Comparison of ENCODE assay signal across 19 mouse cellular contexts in genomic region chr2:116818550-116818949, GRCm38 (mm10). TPM values are rescaled to one million over a fixed set of nuclear protein-coding genes. Genes with fewer than 3 reads are reported as not detected.
DNase-seq lines count a peak whose midpoint lies in the region; ATAC-seq and TF ChIP-seq lines count a peak whose summit lies in the region.
"Had no signal": no experiment of that assay in that cellular context is flagged by ENCODE, and none has a peak within 500 bp of the region (broad histone marks: within the 10 kb centered on the region; RNA-seq: fewer than 3 reads in every experiment).

No protein-coding gene starts in this region.

- WGBS in embryonic facial prominence, embryonic 14.5 days = 37% methylated on average over 2 of the region's 2 CpGs
- WGBS in embryonic facial prominence, embryonic 10.5 days = 61% methylated on average over 2 of the region's 2 CpGs
- 17% methylated on average over 2 of the region's 2 CpGs for WGBS in heart, embryonic 15.5 days
- WGBS in lung, embryonic 16.5 days = 32% methylated on average over 2 of the region's 2 CpGs
- 36% methylated on average over 2 of the region's 2 CpGs for WGBS in olfactory bulb, adult 2 months

- no peak for TF ChIP-seq CTCF in olfactory bulb, adult 2 months (IDR thresholded peaks at IDR 0.05; ENCODE audit: insufficient read depth, low read depth, low read length)

- ATAC-seq in embryonic facial prominence, embryonic 14.5 days (ENCODE audit: low read depth) = no peak
- ATAC-seq in heart, embryonic 15.5 days (replicated peaks; ENCODE audit: insufficient number of reproducible peaks, insufficient read depth, low FRiP score, low read depth) = peak; percentile 73; the same call in 1 of the 2 replicates
- 0 out of 2 replicates have a peak, but pooled peaks have one; percentile 28 for ATAC-seq in lung, embryonic 16.5 days (ENCODE audit: low read depth)

- H3K27me3 ChIP-seq in embryonic facial prominence, embryonic 14.5 days (replicated peaks; ENCODE audit: control insufficient read depth, insufficient read depth, low read length) = no peaks in the 10 kb centered on the region
- 0 out of 2 replicates have a peak, but pooled peaks cover 15% of the 10 kb centered on the region for H3K27me3 ChIP-seq in embryonic facial prominence, embryonic 10.5 days (replicated peaks; ENCODE audit: low read depth, poor library complexity, severe bottlenecking)
- H3K27me3 ChIP-seq in heart, embryonic 15.5 days = no peaks in the 10 kb centered on the region
- no peaks in the 10 kb centered on the region for H3K27me3 ChIP-seq in lung, embryonic 16.5 days (ENCODE audit: control insufficient read depth, insufficient read depth, low read depth, low read length)
- H3K27me3 ChIP-seq: embryonic facial prominence, embryonic 15.5 days had no signal

- no peaks in the 10 kb centered on the region for H3K9me3 ChIP-seq in embryonic facial prominence, embryonic 14.5 days (ENCODE audit: control insufficient read depth, low read length)
- no peaks in the 10 kb centered on the region for H3K9me3 ChIP-seq in embryonic facial prominence, embryonic 10.5 days
- H3K9me3 ChIP-seq in heart, embryonic 15.5 days (replicated peaks) = no peaks in the 10 kb centered on the region
- H3K9me3 ChIP-seq in lung, embryonic 16.5 days (ENCODE audit: control insufficient read depth, low read length) = no peaks in the 10 kb centered on the region
- H3K9me3 ChIP-seq: embryonic facial prominence, embryonic 15.5 days; limb, embryonic 12.5 days had no signal

- H3K27ac ChIP-seq in embryonic facial prominence, embryonic 14.5 days (replicated peaks; ENCODE audit: low read depth, low read length) = no peak overlapping the region
- no peak overlapping the region for H3K27ac ChIP-seq in embryonic facial prominence, embryonic 10.5 days (replicated peaks)
- H3K27ac ChIP-seq in heart, embryonic 15.5 days = peak overlapping the region; percentile 72
- H3K27ac ChIP-seq in lung, embryonic 16.5 days (ENCODE audit: low read length) = no peak overlapping the region
- H3K27ac ChIP-seq in olfactory bulb, adult 2 months (ENCODE audit: insufficient read depth, low read depth, low read length) = peak overlapping the region; percentile 99
- H3K27ac ChIP-seq: embryonic facial prominence, embryonic 15.5 days; limb, embryonic 12.5 days had no signal

- no peak overlapping the region for H3K4me2 ChIP-seq in embryonic facial prominence, embryonic 14.5 days (ENCODE audit: low read depth, low read length)
- H3K4me2 ChIP-seq in heart, embryonic 15.5 days = no peak overlapping the region
- no peak overlapping the region for H3K4me2 ChIP-seq in lung, embryonic 16.5 days (ENCODE audit: low read depth, low read length)
- H3K4me2 ChIP-seq: embryonic facial prominence, embryonic 15.5 days; limb, embryonic 12.5 days had no signal

- no peak overlapping the region for H3K9ac ChIP-seq in embryonic facial prominence, embryonic 14.5 days (ENCODE audit: low read depth, low read length)
- H3K9ac ChIP-seq in heart, embryonic 15.5 days = no peak overlapping the region
- H3K9ac ChIP-seq in lung, embryonic 16.5 days (ENCODE audit: low read length) = no peak overlapping the region
- H3K9ac ChIP-seq: embryonic facial prominence, embryonic 15.5 days; limb, embryonic 12.5 days had no signal

- peaks cover 5% of the 10 kb centered on the region for H3K4me1 ChIP-seq in embryonic facial prominence, embryonic 14.5 days (ENCODE audit: control insufficient read depth, insufficient read depth, low read length)
- H3K4me1 ChIP-seq in embryonic facial prominence, embryonic 10.5 days = peaks cover 26% of the 10 kb centered on the region
- peaks cover 14% of the 10 kb centered on the region for H3K4me1 ChIP-seq in heart, embryonic 15.5 days (replicated peaks)
- H3K4me1 ChIP-seq in lung, embryonic 16.5 days (replicated peaks; ENCODE audit: control insufficient read depth, insufficient read depth, low read length) = peaks cover 3% of the 10 kb centered on the region; the same call in 1 of the 2 replicates
- H3K4me1 ChIP-seq in olfactory bulb, adult 2 months (ENCODE audit: control insufficient read depth, insufficient read depth, low read length) = peaks cover 10% of the 10 kb centered on the region

- peak; percentile 31 for DNase-seq in embryonic facial prominence, embryonic 14.5 days (ENCODE audit: low spot score)
- no peak for DNase-seq in embryonic facial prominence, embryonic 10.5 days (ENCODE audit: low spot score)
- no peak for DNase-seq in heart, adult 18-20 months
- DNase-seq in lung, postnatal 4 days = no peak
- no peak for DNase-seq in kidney, adult 9 months
- DNase-seq: cerebellum, adult 18-20 months; kidney, adult 18-20 months; kidney, postnatal 4 days; layer of hippocampus, postnatal 36 days; thymus, postnatal 25 days had no signal

- TF ChIP-seq POLR2A in olfactory bulb, adult 2 months (IDR thresholded peaks at IDR 0.05; ENCODE audit: insufficient read depth, low read depth, low read length) = no peak

- H3K4me3 ChIP-seq in embryonic facial prominence, embryonic 14.5 days (ENCODE audit: low read depth, low read length) = no peak overlapping the region
- no peak overlapping the region for H3K4me3 ChIP-seq in embryonic facial prominence, embryonic 10.5 days
- no peak overlapping the region for H3K4me3 ChIP-seq in heart, embryonic 15.5 days
- no peak overlapping the region for H3K4me3 ChIP-seq in lung, embryonic 16.5 days (ENCODE audit: low read length)
- no peak overlapping the region for H3K4me3 ChIP-seq in olfactory bulb, adult 2 months (ENCODE audit: insufficient read depth, low read depth, low read length)
- H3K4me3 ChIP-seq: embryonic facial prominence, embryonic 15.5 days; limb, embryonic 12.5 days had no signal

- H3K36me3 ChIP-seq in embryonic facial prominence, embryonic 14.5 days (ENCODE audit: control insufficient read depth, insufficient read depth, low read length) = no peaks in the 10 kb centered on the region
- H3K36me3 ChIP-seq in embryonic facial prominence, embryonic 10.5 days (replicated peaks) = no peaks in the 10 kb centered on the region
- no peaks in the 10 kb centered on the region for H3K36me3 ChIP-seq in heart, embryonic 15.5 days
- no peaks in the 10 kb centered on the region for H3K36me3 ChIP-seq in lung, embryonic 16.5 days (ENCODE audit: control insufficient read depth, insufficient read depth, low read length)
- H3K36me3 ChIP-seq: embryonic facial prominence, embryonic 15.5 days; limb, embryonic 12.5 days had no signal

RNA-seq across cellular contexts. Expression of gene Tmco5, which starts 59.9 kb away (rescaled TPM):
- polyA plus RNA-seq in embryonic facial prominence, embryonic 14.5 days (2014; fragmentation: Nextera tagmentation; extraction: Ambion mirVana) = not detected in 2 replicates
- not detected in 2 replicates for polyA plus RNA-seq in embryonic facial prominence, embryonic 10.5 days (2016; fragmentation: Nextera tagmentation; extraction: Ambion mirVana)
- polyA plus RNA-seq in heart, embryonic 15.5 days (2015; fragmentation: Nextera tagmentation; extraction: Ambion mirVana) = not detected in 2 replicates
- total RNA-seq in heart, adult 18-20 months (2021) = not detected
- not detected in 2 replicates for polyA plus RNA-seq in lung, embryonic 16.5 days (2015; fragmentation: Nextera tagmentation; extraction: Ambion mirVana)
- polyA plus RNA-seq in olfactory bulb, adult 2 months (2012; ENCODE audit: insufficient read depth, insufficient read length, low replicate concordance, missing spikeins) = not detected in 2 replicates
- total RNA-seq: common myeloid progenitor, adult 5-6 weeks; granulocyte monocyte progenitor cell, adult 5-6 weeks; megakaryocyte, adult 5-6 weeks had no signal
- polyA plus RNA-seq: embryonic facial prominence, embryonic 15.5 days; limb, embryonic 12.5 days; liver, embryonic 16.5 days had no signal

Comparison
In these comparisons a context has a peak if more than half of its experiments do, and no peak if none do; other contexts are left out.
1. H3K27ac ChIP-seq: peak in heart, embryonic 15.5 days (single experiment) and olfactory bulb, adult 2 months (single experiment); none in embryonic facial prominence, embryonic 14.5 days (single experiment), embryonic facial prominence, embryonic 10.5 days (single experiment) and lung, embryonic 16.5 days (single experiment).